Mouse (Mus musculus): ENCODE data around the gene Rap1gap2. TPM values are rescaled to one million over a fixed set of nuclear protein-coding genes. Genes with fewer than 3 reads are reported as not detected.
A peak's percentile ranks its signal among the peaks of the same experiment; 100 is the strongest.

Rap1gap2 gene
- total RNA-seq (2021) = 100 to 1,000 TPM; 186 to 188 TPM
- long read RNA-seq, experiment 1, full-length matches to known transcripts = 61 of 230 reads
- long read RNA-seq, experiment 1, partial matches to known transcripts = 27 of 230 reads
- long read RNA-seq, experiment 1, other reads (novel, unspliced or antisense) = 142 of 230 reads
- long read RNA-seq, experiment 2, full-length matches to known transcripts = 64 of 244 reads
- long read RNA-seq, experiment 2, partial matches to known transcripts = 29 of 244 reads
- long read RNA-seq, experiment 2, other reads (novel, unspliced or antisense) = 151 of 244 reads

GRCm38 (mm10) chr11:74610545-74611176, at the start of gene Rap1gap2:
Gene Rap1gap2, minus strand, starts transcription at chr11:74610915.
- peak within 1 kb of the TSS; percentile 46 for H3K4me3 ChIP-seq
- H3K27ac ChIP-seq = peak within 1 kb of the TSS; percentile 40; the same call in 1 of the 2 replicates
- intact Hi-C loops (cut with DNase I) = no loop called here
- peak; percentile 29 to 54 for DNase-seq (ENCODE audit: extremely low spot score in 1 of 2, low spot score in 2 of 2)
- no peak; the same call in 1 of the 2 replicates for TF ChIP-seq CTCF (IDR thresholded peaks at IDR 0.05)

- intact Hi-C loops (cut with DNase I) = no loop called here
- Histone ChIP-seq H3K4me3 (no peak overlapping the region), H3K27ac (no peak overlapping the region)
- TF ChIP-seq CTCF (IDR thresholded peaks at IDR 0.05) = no peak
- DNase-seq (ENCODE audit: extremely low spot score in 1 of 2, low spot score in 2 of 2) = no peak
Observed at GRCm38 (mm10) chr11:74660336-74660735, 49.6 kb upstream of the Rap1gap2 start.

GRCm38 (mm10) chr11:74655941-74656340, 45.2 kb upstream of the Rap1gap2 start:
- no peak overlapping the region for H3K4me3 ChIP-seq
- H3K27ac ChIP-seq = no peak overlapping the region
- intact Hi-C loops (cut with DNase I) = no loop called here
- DNase-seq (ENCODE audit: extremely low spot score in 1 of 2, low spot score in 2 of 2) = no peak
- TF ChIP-seq CTCF (IDR thresholded peaks at IDR 0.05) = no peak

GRCm38 (mm10) chr11:74653385-74653784, 42.7 kb upstream of the Rap1gap2 start:
- Histone ChIP-seq H3K4me3 (no peak overlapping the region), H3K27ac (peak overlapping the region; percentile 8; the same call in 1 of the 2 replicates)
- no peak for DNase-seq (ENCODE audit: extremely low spot score in 1 of 2, low spot score in 2 of 2)
- intact Hi-C loops (cut with DNase I) = no loop called here
- no peak for TF ChIP-seq CTCF (IDR thresholded peaks at IDR 0.05)

GRCm38 (mm10) chr11:74652791-74653191, 42.1 kb upstream of the Rap1gap2 start:
- Histone ChIP-seq H3K4me3 (no peak overlapping the region), H3K27ac (peak overlapping the region; percentile 8)
- TF ChIP-seq CTCF (IDR thresholded peaks at IDR 0.05) = no peak
- intact Hi-C loops (cut with DNase I) = no loop called here
- no peak for DNase-seq (ENCODE audit: extremely low spot score in 1 of 2, low spot score in 2 of 2)

- intact Hi-C loops (cut with DNase I) = no loop called here
- Histone ChIP-seq H3K4me3 (peak overlapping the region; percentile 99), H3K27ac (peak overlapping the region; percentile 6; the same call in 1 of the 2 replicates)
- DNase-seq (ENCODE audit: extremely low spot score in 1 of 2, low spot score in 2 of 2) = no peak
- TF ChIP-seq CTCF (IDR thresholded peaks at IDR 0.05) = no peak
Observed at GRCm38 (mm10) chr11:74650576-74651100, 39.9 kb upstream of the Rap1gap2 start.

GRCm38 (mm10) chr11:74649647-74650551, 39.2 kb upstream of the Rap1gap2 start:
- peak overlapping the region; percentile 99 for H3K4me3 ChIP-seq
- intact Hi-C loops (cut with DNase I) = loop anchor here (1.0 to 2.0 kb wide), 2 partner anchors 12 to 73 kb away; no protein-coding TSS in a partner anchor
- peak overlapping the region; percentile 90 for H3K27ac ChIP-seq
- peak in 1 of 2 experiments; percentile 47 for DNase-seq (ENCODE audit: extremely low spot score in 1 of 2, low spot score in 2 of 2)
- TF ChIP-seq CTCF (IDR thresholded peaks at IDR 0.05) = no peak

- TF ChIP-seq CTCF (IDR thresholded peaks at IDR 0.05) = no peak
- Histone ChIP-seq H3K4me3 (peak within 1 kb of the TSS; percentile 99), H3K27ac (peak within 1 kb of the TSS; percentile 90)
- peak; percentile 98 to 99 for DNase-seq (ENCODE audit: extremely low spot score in 1 of 2, low spot score in 2 of 2)
- intact Hi-C loops (cut with DNase I) = loop anchor here (1.0 to 2.0 kb wide), 2 partner anchors 11 to 74 kb away; no protein-coding TSS in a partner anchor
Observed at GRCm38 (mm10) chr11:74649095-74649646, 38.5 kb upstream of the Rap1gap2 start, which contains the start of gene Cluh. Gene Cluh, plus strand, starts transcription at chr11:74649495.

GRCm38 (mm10) chr11:74648676-74649075, 38.0 kb upstream of the Rap1gap2 start:
- intact Hi-C loops (cut with DNase I) = loop anchor here (1.0 to 2.0 kb wide), 2 partner anchors 10 to 74 kb away; no protein-coding TSS in a partner anchor
- TF ChIP-seq CTCF (IDR thresholded peaks at IDR 0.05) = no peak

GRCm38 (mm10) chr11:74647966-74648365, 37.3 kb upstream of the Rap1gap2 start:
- TF ChIP-seq CTCF (IDR thresholded peaks at IDR 0.05) = no peak
- no peak for DNase-seq (ENCODE audit: extremely low spot score in 1 of 2, low spot score in 2 of 2)
- Histone ChIP-seq H3K27ac (no peak overlapping the region), H3K4me3 (no peak overlapping the region)
- intact Hi-C loops (cut with DNase I) = loop anchor here (2.0 kb wide), 1 partner anchor 75 kb away; no protein-coding TSS in a partner anchor

More at GRCm38 (mm10) chr11:74648676-74649075, 38.0 kb upstream of the Rap1gap2 start:
- peak overlapping the region; percentile 99 for H3K4me3 ChIP-seq
- no peak for DNase-seq (ENCODE audit: extremely low spot score in 1 of 2, low spot score in 2 of 2)
- H3K27ac ChIP-seq = peak overlapping the region; percentile 90

GRCm38 (mm10) chr11:74639628-74640027, 28.9 kb upstream of the Rap1gap2 start:
- DNase-seq (ENCODE audit: extremely low spot score in 1 of 2, low spot score in 2 of 2) = no peak
- Histone ChIP-seq H3K27ac (no peak overlapping the region), H3K4me3 (no peak overlapping the region)
- TF ChIP-seq CTCF (IDR thresholded peaks at IDR 0.05) = no peak
- intact Hi-C loops (cut with DNase I) = loop anchor here (5.0 kb wide), 2 partner anchors 82 to 193 kb away; partner anchors contain the start of gene Mnt
